Mouse (Mus musculus) lung, postnatal 0 days (tissue): ENCODE measurements around the gene Slc1a5. TPM values are rescaled to one million over a fixed set of nuclear protein-coding genes. Genes with fewer than 3 reads are reported as not detected.

Experiments
- ATAC-seq: fragments of 200-750 bp; cut with Nextera tagmentation; 2 replicates; pipeline ENCODE4 v1.8.0; 2017; ENCODE audit warnings: moderate library complexity
- DNase-seq: peaks from one replicate; pipeline ENCODE4 v3.0.0-alpha.2; 2016; ENCODE audit warnings: low spot score
- H3K27ac ChIP-seq: fragments of 300-500 bp; sonication (generic); 2 replicates; pipeline ENCODE4 v1.5.1; 2014; ENCODE audit warnings: antibody characterized with exemption, mild to moderate bottlenecking, low read length, mixed read lengths
- H3K27me3 ChIP-seq: fragments of 300-500 bp; sonication (generic); replicated peaks from 2 replicates; pipeline ENCODE4 v1.6.1; 2014; ENCODE audit warnings: low read length, mixed read lengths; ENCODE audit not compliant: insufficient read depth
- H3K36me3 ChIP-seq: fragments of 300-500 bp; sonication (generic); 2 replicates; pipeline ENCODE4 v1.6.1; 2014; ENCODE audit warnings: low read length, mixed read lengths; ENCODE audit not compliant: insufficient read depth
- H3K4me1 ChIP-seq: fragments of 300-500 bp; sonication (generic); 2 replicates; pipeline ENCODE4 v1.6.1; 2014; ENCODE audit warnings: antibody characterized with exemption, low read depth, low read length, mixed read lengths; ENCODE audit not compliant: insufficient read depth
- H3K4me2 ChIP-seq: fragments of 300-500 bp; sonication (generic); replicated peaks from 2 replicates; pipeline ENCODE4 v1.6.1; 2014; ENCODE audit warnings: low read depth, mild to moderate bottlenecking, low read length, moderate library complexity, mixed read lengths
- H3K4me3 ChIP-seq: fragments of 300-500 bp; sonication (generic); 2 replicates; pipeline ENCODE4 v1.5.1; 2014; ENCODE audit warnings: low read depth, low read length
- H3K9ac ChIP-seq: fragments of 300-500 bp; sonication (generic); replicated peaks from 2 replicates; pipeline ENCODE4 v1.6.1; 2014; ENCODE audit warnings: low read depth, mild to moderate bottlenecking
- H3K9me3 ChIP-seq: fragments of 300-500 bp; sonication (generic); 2 replicates; pipeline ENCODE4 v1.6.1; 2016; ENCODE audit warnings: low read length, mixed read lengths
- CTCF ChIP-seq: IDR thresholded peaks from 2 replicates; pipeline ENCODE4 v1.5.1; 2016; ENCODE audit warnings: antibody characterized with exemption, mild to moderate bottlenecking
- EP300 ChIP-seq: IDR thresholded peaks from 2 replicates; pipeline ENCODE4 v1.6.1; 2016; ENCODE audit warnings: antibody characterized with exemption, mild to moderate bottlenecking, control low read depth
- WGBS: fragments of 180-500 bp; shearing (Covaris S2); extraction: QIAGEN DNeasy Blood & Tissue Kit; methylation state at CpG from one replicate; pipeline ENCODE4 v1.1.7; 2014; 5-methylcytosine and 5-hydroxymethylcytosine counted together
- polyA plus RNA-seq: library from polyadenylated mRNA; unstranded; fragments of >200 nt; fragmentation: Nextera tagmentation; extraction: Ambion mirVana; gene quantifications from 2 replicates; pipeline ENCODE4 v1.2.1, GENCODE M21; 2015

Gene Slc1a5
- polyA plus RNA-seq, 1 experiment from 2014 or later, result 178 TPM

- no peaks in the 10 kb centered on the region for H3K27me3 ChIP-seq
- peak overlapping the region; percentile 59 for H3K4me3 ChIP-seq
- peak overlapping the region; percentile 98 for H3K4me2 ChIP-seq
- H3K4me1 ChIP-seq, result peaks cover 17% of the 10 kb centered on the region; the same call in 1 of the 2 replicates
- peak overlapping the region; percentile 94 for H3K27ac ChIP-seq
- H3K9ac ChIP-seq, result peak overlapping the region; percentile 82
- 24% methylated on average over 10 of the region's 10 CpGs for WGBS
- ATAC-seq, result no peak
- TF ChIP-seq CTCF, result no peak
- no peak for TF ChIP-seq EP300
- no peak for DNase-seq
- H3K9me3 ChIP-seq, result no peaks in the 10 kb centered on the region
- H3K36me3 ChIP-seq, result peaks cover 11% of the 10 kb centered on the region
Observed at GRCm38 (mm10) chr7:16845820-16846167, 64.7 kb downstream of the Slc1a5 start.

DNA sequence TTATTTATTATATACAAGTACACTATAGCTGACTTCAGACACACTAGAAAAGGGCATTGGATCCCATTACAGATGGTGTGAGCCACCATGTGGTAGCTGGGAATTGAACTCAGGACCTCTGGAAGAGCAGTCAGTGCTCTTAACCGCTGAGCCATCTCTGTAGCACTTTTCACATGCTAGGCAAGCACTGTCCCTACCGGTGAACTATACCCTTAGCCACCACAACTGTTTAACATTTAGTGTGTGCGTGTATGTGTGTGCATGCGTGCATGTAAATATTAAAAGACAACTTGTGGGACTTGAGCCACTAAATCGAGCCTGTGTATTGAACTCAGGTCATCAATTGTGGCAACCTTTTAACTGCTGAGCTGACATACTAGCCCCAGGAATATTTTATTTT is 65.6 kb downstream of the Slc1a5 start:
- H3K9ac ChIP-seq, result no peak overlapping the region
- H3K9me3 ChIP-seq, result no peaks in the 10 kb centered on the region
- DNase-seq, result no peak
- H3K4me2 ChIP-seq, result no peak overlapping the region
- TF ChIP-seq EP300, result no peak
- TF ChIP-seq CTCF, result no peak
- no peaks in the 10 kb centered on the region for H3K27me3 ChIP-seq
- no peak for ATAC-seq
- WGBS, result 86% methylated on average over 5 of the region's 5 CpGs
- peaks cover 11% of the 10 kb centered on the region for H3K36me3 ChIP-seq
- H3K27ac ChIP-seq, result no peak overlapping the region
- peaks cover 12% of the 10 kb centered on the region; the same call in 1 of the 2 replicates for H3K4me1 ChIP-seq
- H3K4me3 ChIP-seq, result no peak overlapping the region

GRCm38 (mm10) chr7:16847507-16847906 is 66.4 kb downstream of the Slc1a5 start:
- 80% methylated on average over 19 of the region's 19 CpGs for WGBS
- DNase-seq (no peak), ATAC-seq (no peak)
- no peaks in the 10 kb centered on the region for H3K27me3 ChIP-seq
- no peak overlapping the region for H3K27ac ChIP-seq
- H3K4me1 ChIP-seq, result peaks cover 12% of the 10 kb centered on the region; the same call in 1 of the 2 replicates
- TF ChIP-seq CTCF (no peak), EP300 (no peak)
- H3K9ac ChIP-seq, result no peak overlapping the region
- H3K9me3 ChIP-seq, result no peaks in the 10 kb centered on the region
- H3K4me2 ChIP-seq, result no peak overlapping the region
- H3K4me3 ChIP-seq, result no peak overlapping the region
- peaks cover 11% of the 10 kb centered on the region for H3K36me3 ChIP-seq

Other genes starting within 250 kb of the Slc1a5 start
- gene Arhgap35, start 166.3 kb upstream of the Slc1a5 start, polyA plus RNA-seq, result 8.2 and 10.9 TPM in 2 replicates
- not detected in 2 replicates for gene Ceacam15, start 105.6 kb upstream of the Slc1a5 start, polyA plus RNA-seq
- gene Ceacam9, start 59.4 kb upstream of the Slc1a5 start, polyA plus RNA-seq, result not detected in 2 replicates
- gene Ap2s1, start 42.9 kb upstream of the Slc1a5 start, polyA plus RNA-seq, result 240 and 261 TPM in 2 replicates
- 57.7 and 60.7 TPM in 2 replicates for gene Strn4, start 34.5 kb downstream of the Slc1a5 start, polyA plus RNA-seq
- gene Fkrp, start 35.4 kb downstream of the Slc1a5 start, polyA plus RNA-seq, result 22.3 and 23.5 TPM in 2 replicates
- gene Prkd2, start 61.6 kb downstream of the Slc1a5 start, polyA plus RNA-seq, result 26.1 and 29.0 TPM in 2 replicates
- 4.2 and 4.3 TPM in 2 replicates for gene Dact3, start 94.0 kb downstream of the Slc1a5 start, polyA plus RNA-seq
- 5.2 and 6.6 TPM in 2 replicates for gene Gng8, start 110.4 kb downstream of the Slc1a5 start, polyA plus RNA-seq
- gene Ptgir, start 125.2 kb downstream of the Slc1a5 start, polyA plus RNA-seq, result 2.0 and 2.4 TPM in 2 replicates
- gene Calm3, start 142.8 kb downstream of the Slc1a5 start, polyA plus RNA-seq, result 61.7 and 63.6 TPM in 2 replicates
- 1.9 and 2.0 TPM in 2 replicates for gene Pnmal2, start 163.3 kb downstream of the Slc1a5 start, polyA plus RNA-seq
- 0.04 TPM in 1 of 2 replicates, not detected in the other for gene Pnmal1, start 178.3 kb downstream of the Slc1a5 start, polyA plus RNA-seq
- 0.02 and 0.04 TPM in 2 replicates for gene Gm42372, start 201.7 kb downstream of the Slc1a5 start, polyA plus RNA-seq
- gene Ccdc8, start 211.4 kb downstream of the Slc1a5 start, polyA plus RNA-seq, result 7.8 and 8.0 TPM in 2 replicates
- gene Ppp5c, start 246.6 kb downstream of the Slc1a5 start, polyA plus RNA-seq, result 65.1 and 71.8 TPM in 2 replicates